12 mouse cellular contexts compared by ENCODE assay signal in the genomic region with DNA sequence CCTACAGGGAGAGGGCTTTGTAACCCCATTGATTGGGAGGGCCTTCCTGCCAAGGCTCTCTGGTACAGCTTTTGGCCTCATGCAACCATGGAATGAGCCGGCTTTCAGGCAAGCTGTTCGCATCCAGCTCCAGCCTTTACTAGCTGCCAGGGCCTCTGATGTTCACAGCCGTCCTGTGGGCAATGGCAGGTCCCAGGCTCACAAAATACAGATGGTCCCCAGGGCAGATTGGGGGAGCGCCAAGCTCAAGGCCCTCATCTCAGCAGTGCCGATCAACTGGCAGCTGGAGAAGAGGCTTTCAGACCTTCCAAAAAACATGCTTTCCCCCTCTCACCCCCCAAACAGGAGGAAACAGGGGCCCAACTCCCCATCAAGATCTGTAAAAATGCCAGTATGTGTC.
DNase-seq lines count a peak whose midpoint lies in the region; ATAC-seq and TF ChIP-seq lines count a peak whose summit lies in the region.
"Had no signal": no experiment of that assay in that cellular context is flagged by ENCODE, and none has a peak within 500 bp of the region (broad histone marks: within the 10 kb centered on the region; RNA-seq: fewer than 3 reads in every experiment).

No protein-coding gene starts in this region.

- ATAC-seq in inflammation-experienced regulatory T-cells, adult 6 months = no peak

- intact Hi-C loops in heart, postnatal 25 days (cut with DNase I) = no loop called here

- TF ChIP-seq CTCF in brain, embryonic 14.5 days (IDR thresholded peaks at IDR 0.05; ENCODE audit: borderline replicate concordance, extremely low read depth, insufficient read depth, insufficient read length) = no peak

- peak; percentile 20 for DNase-seq in heart, postnatal 25 days (ENCODE audit: low spot score)
- DNase-seq in heart, adult 8-10 months (ENCODE audit: low spot score) = no peak
- peak; percentile 33 for DNase-seq in brain, adult 2 months (ENCODE audit: low read depth, low spot score)
- DNase-seq in brain, embryonic 14.5 days (ENCODE audit: low read depth) = peak; percentile 43
- peak; percentile 23 to 75 for DNase-seq in cerebellum, postnatal 4 days (ENCODE audit: low spot score in 2 of 2)
- DNase-seq in lung, postnatal 4 days = no peak
- DNase-seq: adrenal gland, postnatal 36 days; kidney, adult 2 months; lung, postnatal 14 days; spleen, adult 18-20 months; thymus, postnatal 36 days had no signal

- TF ChIP-seq POLR2A in brain, embryonic 14.5 days (IDR thresholded peaks at IDR 0.05; ENCODE audit: borderline replicate concordance, extremely low read depth, insufficient read depth, insufficient read length, poor library complexity, severe bottlenecking) = no peak

Comparison
In these comparisons a context has a peak if more than half of its experiments do, and no peak if none do; other contexts are left out.
1. DNase-seq: peak in heart, postnatal 25 days (single experiment), brain, adult 2 months (single experiment), brain, embryonic 14.5 days (single experiment) and cerebellum, postnatal 4 days (2 of 2); none in heart, adult 8-10 months (single experiment) and lung, postnatal 4 days (0 of 2).